Mouse (Mus musculus) intestine, embryonic 16.5 days (tissue): ENCODE measurements at regions not wholly inside any gene's neighbourhood (a gene's known extent, or its start where the extent isn't known, plus 50 kb on each side); places are given as distances from the start of the nearest gene placed in this dataset.
A peak's percentile ranks its signal among the peaks of the same experiment; 100 is the strongest.

Source experiments
- ATAC-seq: fragments of 200-750 bp; cut with Nextera tagmentation; 2 replicates; pipeline ENCODE4 v1.8.0; 2017; ENCODE audit warnings: moderate TSS enrichment, moderate library complexity
- H3K27ac ChIP-seq: fragments of 300-500 bp; sonication (generic); 2 replicates; pipeline ENCODE4 v1.5.1; 2014; ENCODE audit warnings: mild to moderate bottlenecking, low read length
- H3K27me3 ChIP-seq: fragments of 300-500 bp; sonication (generic); replicated peaks from 2 replicates; pipeline ENCODE4 v1.6.1; 2014; ENCODE audit warnings: low read length, control low read depth, mixed read lengths; ENCODE audit not compliant: control insufficient read depth, insufficient read depth
- H3K36me3 ChIP-seq: fragments of 300-500 bp; sonication (generic); 2 replicates; pipeline ENCODE4 v1.6.1; 2014; ENCODE audit warnings: low read length, control low read depth; ENCODE audit not compliant: control insufficient read depth, insufficient read depth
- H3K4me1 ChIP-seq: fragments of 300-500 bp; sonication (generic); 2 replicates; pipeline ENCODE4 v1.6.1; 2014; ENCODE audit warnings: low read length, control low read depth, mixed read lengths; ENCODE audit not compliant: control insufficient read depth, insufficient read depth
- H3K4me2 ChIP-seq: fragments of 300-500 bp; sonication (generic); 2 replicates; pipeline ENCODE4 v1.6.1; 2014; ENCODE audit warnings: low read depth, low read length, control low read depth
- H3K4me3 ChIP-seq: fragments of 300-500 bp; sonication (generic); 2 replicates; pipeline ENCODE4 v1.5.1; 2014; ENCODE audit warnings: mild to moderate bottlenecking, low read length
- H3K9ac ChIP-seq: fragments of 300-500 bp; sonication (generic); 2 replicates; pipeline ENCODE4 v1.6.1; 2014; ENCODE audit warnings: low read depth, low read length
- H3K9me3 ChIP-seq: fragments of 300-500 bp; sonication (generic); 2 replicates; pipeline ENCODE4 v1.6.1; 2016; ENCODE audit warnings: low read length, control low read depth; ENCODE audit not compliant: control insufficient read depth
- WGBS: fragments of 180-500 bp; shearing (Covaris S2); extraction: QIAGEN DNeasy Blood & Tissue Kit; methylation state at CpG from one replicate; pipeline ENCODE4 v1.1.7; 2014; 5-methylcytosine and 5-hydroxymethylcytosine counted together

DNA sequence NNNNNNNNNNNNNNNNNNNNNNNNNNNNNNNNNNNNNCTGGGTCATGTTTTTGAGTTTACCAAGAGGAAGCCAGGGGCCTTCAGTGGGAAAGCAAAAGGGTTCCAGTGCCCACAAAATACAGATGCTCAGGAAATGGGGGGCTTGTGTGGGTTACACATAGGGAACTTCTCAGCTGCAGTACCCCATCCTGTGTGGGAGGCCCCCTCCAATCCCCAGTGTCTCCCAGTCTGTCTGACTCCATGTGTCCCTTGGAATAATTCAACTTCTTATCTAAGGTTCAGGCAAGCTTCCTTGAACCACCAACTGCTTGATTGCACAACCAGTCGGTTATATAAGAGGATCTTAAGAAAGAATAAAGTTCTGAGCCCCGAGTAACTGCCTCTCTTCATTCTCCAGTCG lies 156.0 kb downstream of the Kit start:
- WGBS: 66% methylated on average over 3 of the region's 3 CpGs
- Histone ChIP-seq H3K27ac (no peak overlapping the region), H3K9ac (no peak overlapping the region), H3K4me1 (peaks cover 4% of the 10 kb centered on the region), H3K36me3 (no peaks in the 10 kb centered on the region), H3K4me3 (no peak overlapping the region), H3K4me2 (no peak overlapping the region), H3K9me3 (no peaks in the 10 kb centered on the region), H3K27me3 (no peaks in the 10 kb centered on the region)
- ATAC-seq: no peak

DNA sequence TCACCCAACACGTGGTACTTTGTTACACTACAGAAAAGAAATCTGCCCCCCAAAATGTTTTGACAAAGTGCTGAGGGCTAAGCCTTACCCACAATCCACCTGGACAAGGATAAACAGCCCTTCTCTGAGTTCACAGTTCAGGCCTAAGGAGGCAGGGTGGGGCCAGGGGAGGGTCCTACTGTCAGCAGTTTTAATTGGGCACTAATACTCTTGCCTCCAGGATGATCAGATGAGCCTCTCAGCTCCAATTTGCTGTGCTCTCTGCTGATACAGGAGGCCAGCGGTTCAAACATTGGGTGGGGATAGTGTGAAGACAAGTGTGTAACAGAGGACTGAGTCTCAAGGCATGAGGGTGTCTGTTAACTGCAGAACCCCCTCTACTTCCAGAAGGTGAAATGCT lies 146.6 kb downstream of the Kit start:
- no peaks in the 10 kb centered on the region for H3K4me1 ChIP-seq
- no peaks in the 10 kb centered on the region for H3K9me3 ChIP-seq
- 66% methylated on average over 2 of the region's 2 CpGs for WGBS
- H3K4me3 ChIP-seq: no peak overlapping the region
- no peaks in the 10 kb centered on the region for H3K27me3 ChIP-seq
- no peak overlapping the region for H3K27ac ChIP-seq
- no peak overlapping the region for H3K4me2 ChIP-seq
- ATAC-seq: no peak
- no peak overlapping the region for H3K9ac ChIP-seq
- H3K36me3 ChIP-seq: no peaks in the 10 kb centered on the region

DNA sequence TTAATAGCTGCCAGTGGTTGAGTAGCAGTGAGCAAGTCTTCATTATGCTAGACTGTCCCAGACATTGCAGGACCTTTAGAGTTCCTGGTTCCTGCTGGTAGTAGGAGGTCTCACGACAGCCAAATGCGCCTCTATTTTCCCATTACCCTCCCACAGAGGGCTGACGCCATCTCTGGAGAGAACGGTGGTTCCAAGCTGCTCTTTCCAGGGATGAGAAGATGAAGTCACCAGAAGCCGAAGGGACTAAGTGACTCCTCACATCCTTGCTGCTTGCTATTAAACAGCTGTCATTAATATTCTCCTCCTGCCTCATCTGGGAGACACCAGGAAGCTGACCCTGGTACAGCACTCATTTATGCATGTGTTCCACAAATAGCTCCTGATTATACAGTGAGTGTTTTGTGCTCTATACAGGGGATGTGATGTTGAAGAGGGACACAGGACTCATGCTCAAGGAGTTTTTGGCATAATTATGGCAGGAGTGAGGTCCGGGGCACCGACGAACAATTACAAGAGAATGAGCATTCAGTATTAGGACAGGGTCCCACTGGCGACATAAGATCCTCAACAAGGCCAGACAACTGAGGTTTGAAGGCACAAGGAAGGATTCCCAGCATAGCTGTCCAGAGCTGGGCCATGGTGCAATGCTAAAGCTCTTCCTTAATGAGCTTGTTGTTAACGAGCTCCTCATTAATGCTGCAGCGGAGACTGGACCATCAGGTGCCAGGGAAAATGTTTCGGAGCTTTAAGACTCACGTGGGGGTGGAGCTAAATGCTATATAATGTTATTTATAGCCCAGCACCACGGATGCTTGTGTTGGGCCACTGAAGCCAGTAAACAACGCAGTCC lies 145.6 kb downstream of the Kit start:
- Histone ChIP-seq H3K36me3 (no peaks in the 10 kb centered on the region), H3K27me3 (no peaks in the 10 kb centered on the region), H3K4me2 (no peak overlapping the region), H3K4me3 (no peak overlapping the region), H3K27ac (no peak overlapping the region), H3K4me1 (no peaks in the 10 kb centered on the region), H3K9me3 (no peaks in the 10 kb centered on the region), H3K9ac (no peak overlapping the region)
- no peak for ATAC-seq
- WGBS: 76% methylated on average over 15 of the region's 15 CpGs

DNA sequence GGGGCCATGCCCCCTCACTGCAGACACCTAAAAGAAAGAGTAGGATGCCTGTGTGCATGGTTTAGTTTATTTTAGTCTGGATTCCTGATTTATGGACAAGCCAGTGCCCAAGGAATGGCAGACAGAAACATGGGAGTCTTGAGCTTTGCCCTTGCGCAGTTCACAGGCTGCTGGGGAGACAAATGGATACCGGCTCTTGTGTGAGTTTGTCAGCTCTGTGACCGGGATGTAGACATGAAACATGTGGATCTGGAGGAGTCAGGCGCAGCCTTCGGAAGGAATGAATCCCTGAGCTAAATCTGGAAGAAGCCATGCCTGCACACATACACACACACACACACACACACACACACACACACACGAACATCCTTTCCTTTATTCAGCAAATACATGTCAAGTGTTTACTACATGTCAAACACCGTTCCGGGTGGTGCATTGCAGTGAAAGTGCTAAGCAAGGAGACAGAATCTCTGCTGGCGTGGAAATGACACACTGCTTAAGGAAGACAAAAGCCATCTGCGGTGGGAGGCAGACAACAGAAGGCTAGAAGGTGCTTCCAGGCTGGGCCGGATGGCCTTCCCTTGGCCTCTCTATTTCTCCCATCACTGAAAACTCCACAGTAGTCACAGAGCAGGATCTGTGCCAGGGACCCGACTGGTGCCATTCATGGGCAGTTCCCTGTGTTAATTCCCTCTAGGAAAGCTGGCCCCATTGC lies 144.0 kb downstream of the Kit start:
- Histone ChIP-seq H3K4me3 (no peak overlapping the region), H3K27me3 (no peaks in the 10 kb centered on the region), H3K4me2 (no peak overlapping the region), H3K36me3 (no peaks in the 10 kb centered on the region), H3K27ac (peak overlapping the region; percentile 15; the same call in 1 of the 2 replicates), H3K9ac (no peak overlapping the region), H3K9me3 (no peaks in the 10 kb centered on the region), H3K4me1 (no peaks in the 10 kb centered on the region)
- 43% methylated on average over 12 of the region's 12 CpGs for WGBS
- peak; percentile 44; the same call in 1 of the 2 replicates for ATAC-seq
